Mouse (Mus musculus) midbrain, embryonic 14.5 days (tissue): ENCODE measurements around the gene Slc6a20b. TPM values are rescaled to one million over a fixed set of nuclear protein-coding genes. Genes with fewer than 3 reads are reported as not detected.

Experiments
- polyA plus RNA-seq: library from polyadenylated mRNA; unstranded; fragments of >200 nt; fragmentation: Nextera tagmentation; extraction: Ambion mirVana; gene quantifications from 2 replicates; pipeline ENCODE4 v1.2.1, GENCODE M21; 2014

Slc6a20b gene
- polyA plus RNA-seq, 1 experiment from 2014 or later, result 0.33 TPM

Other genes starting within 250 kb of the Slc6a20b start
- gene Limd1, start 153.9 kb downstream of the Slc6a20b start, polyA plus RNA-seq, result 11.8 and 16.4 TPM in 2 replicates
- 50.4 and 57.0 TPM in 2 replicates for gene Sacm1l, start 102.8 kb downstream of the Slc6a20b start, polyA plus RNA-seq
- 0.16 and 0.51 TPM in 2 replicates for gene Ccr9, start 45.9 kb upstream of the Slc6a20b start, polyA plus RNA-seq
- 0.81 and 13.1 TPM in 2 replicates for gene Slc6a20a, start 46.3 kb upstream of the Slc6a20b start, polyA plus RNA-seq
- gene Lztfl1, start 85.1 kb upstream of the Slc6a20b start, polyA plus RNA-seq, result 55.0 and 60.7 TPM in 2 replicates
- gene Cxcr6, start 173.9 kb upstream of the Slc6a20b start, polyA plus RNA-seq, result 0.11 TPM in 2 replicates
- 9.7 and 10.2 TPM in 2 replicates for gene Fyco1, start 219.3 kb upstream of the Slc6a20b start, polyA plus RNA-seq
- 0.04 TPM in 1 of 2 replicates, not detected in the other for gene Xcr1, start 229.5 kb upstream of the Slc6a20b start, polyA plus RNA-seq